Mouse (Mus musculus): Measurements from ENCODE around the gene Rbbp9. TPM values are rescaled to one million over a fixed set of nuclear protein-coding genes. Genes with fewer than 3 reads are reported as not detected.
A peak's percentile ranks its signal among the peaks of the same experiment; 100 is the strongest.
"Not testable (repeated sequence)": the region's sequence is repeated elsewhere in the genome, so short reads cannot be mapped to it uniquely, and the experiment has no call there.

Gene Rbbp9
- 10 to 100 TPM; 25.3 to 25.5 TPM for total RNA-seq (2021)
- long read RNA-seq, experiment 1, transcript Rbbp9-201 (5 exons, 2,170 nt): major isoform, 34 of 39 reads
- long read RNA-seq, experiment 1, partial matches to known transcripts: 0 of 39 reads
- long read RNA-seq, experiment 1, other reads (novel, unspliced or antisense): 5 of 39 reads
- long read RNA-seq, experiment 2, transcript Rbbp9-201 (5 exons, 2,170 nt): major isoform, 23 of 25 reads
- long read RNA-seq, experiment 2, partial matches to known transcripts: 0 of 25 reads
- long read RNA-seq, experiment 2, other reads (novel, unspliced or antisense): 2 of 25 reads

DNA sequence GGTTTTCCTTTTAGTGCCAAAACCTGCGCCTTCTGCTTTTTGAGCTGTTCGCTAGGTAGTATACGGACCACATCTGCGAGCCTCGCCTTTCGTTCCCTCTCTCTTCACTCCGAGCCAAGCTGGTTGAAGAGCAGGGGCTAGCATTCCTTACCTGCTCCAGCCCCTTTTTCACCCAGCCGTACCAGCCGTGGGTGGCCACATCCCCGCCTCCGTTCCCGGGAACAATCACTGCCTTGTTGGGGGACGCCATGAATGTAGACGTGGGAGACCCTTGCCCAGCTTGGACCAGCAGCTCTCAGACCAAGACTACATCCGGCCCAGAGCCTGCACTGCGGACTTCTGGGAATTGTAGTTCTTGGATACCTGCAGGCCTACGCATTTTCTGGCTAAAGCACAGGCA, at the start of gene Rbbp9:
Rbbp9 (minus strand) TSS at position 341 of the 400 bp plus-strand sequence.
- peak; percentile 66 to 74 for DNase-seq (ENCODE audit: low spot score in 2 of 2)
- intact Hi-C loops (cut with DNase I): no loop called here

DNA sequence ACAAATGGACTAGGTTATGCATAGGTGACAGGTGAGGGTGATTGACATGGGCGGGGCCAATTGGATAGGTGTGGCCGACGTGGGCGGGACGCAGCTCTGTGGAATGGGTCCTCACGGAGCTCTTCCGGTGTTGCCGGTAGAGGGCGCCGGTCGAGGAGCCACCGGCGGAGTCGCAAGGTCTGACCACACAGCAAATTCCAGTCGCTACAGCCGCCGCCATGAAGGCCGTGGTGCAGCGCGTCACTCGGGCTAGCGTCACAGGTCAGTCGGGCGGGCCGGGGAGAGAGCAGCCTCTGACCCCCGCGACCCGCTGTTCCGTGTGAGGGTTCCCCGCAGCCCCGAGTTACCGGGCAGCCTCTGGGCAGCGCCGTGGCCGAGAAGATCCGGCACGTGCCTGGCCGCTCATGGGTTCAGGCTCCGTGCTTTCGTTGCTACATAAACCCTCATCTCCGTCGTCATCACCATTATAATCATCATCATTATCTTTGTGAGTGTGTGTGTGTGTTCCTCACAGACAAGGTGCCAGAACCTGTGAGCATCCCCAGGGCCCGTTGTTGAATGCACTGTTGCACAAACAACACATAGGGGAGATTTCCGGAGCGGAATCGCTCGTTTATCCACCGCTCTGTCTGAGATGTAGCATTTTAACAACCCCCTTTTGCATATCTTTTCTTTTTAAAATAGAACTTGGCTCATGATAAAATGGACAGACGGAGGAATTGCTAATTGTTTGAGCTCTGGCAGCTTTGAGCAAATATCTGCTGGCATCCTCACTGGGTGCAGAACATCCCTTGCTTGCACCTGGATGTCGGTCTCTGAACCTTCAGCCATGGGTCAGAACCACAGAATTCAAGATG, 49.4 kb upstream of the Rbbp9 start, which contains the start of gene Dtd1:
Dtd1 (plus strand) TSS at position 67 of the 857 bp plus-strand sequence.
- DNase-seq (ENCODE audit: low spot score in 2 of 2): peak; percentile 85 to 90
- intact Hi-C loops (cut with DNase I): no loop called here

DNA sequence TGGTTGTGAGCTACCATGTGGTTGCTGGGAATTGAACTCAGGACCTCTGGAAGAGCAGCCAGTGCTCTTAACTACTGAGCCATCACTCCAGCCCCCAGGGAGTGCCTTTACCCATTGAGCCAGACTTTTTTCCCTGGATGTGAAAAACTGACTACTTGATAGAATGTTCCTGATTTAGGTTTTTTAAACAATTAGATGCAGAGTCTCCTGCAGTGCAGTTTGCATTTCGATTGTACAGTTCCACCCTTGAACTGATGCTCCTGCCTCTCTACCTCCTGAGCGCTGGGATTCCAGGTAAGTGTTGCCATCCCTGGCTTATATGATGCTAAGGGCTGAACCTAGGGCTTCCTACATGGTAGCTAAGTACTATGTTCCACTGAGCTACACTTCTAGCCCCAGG, 47.3 kb upstream of the Rbbp9 start:
- DNase-seq (ENCODE audit: low spot score in 2 of 2): no peak
- intact Hi-C loops (cut with DNase I): no loop called here

DNA sequence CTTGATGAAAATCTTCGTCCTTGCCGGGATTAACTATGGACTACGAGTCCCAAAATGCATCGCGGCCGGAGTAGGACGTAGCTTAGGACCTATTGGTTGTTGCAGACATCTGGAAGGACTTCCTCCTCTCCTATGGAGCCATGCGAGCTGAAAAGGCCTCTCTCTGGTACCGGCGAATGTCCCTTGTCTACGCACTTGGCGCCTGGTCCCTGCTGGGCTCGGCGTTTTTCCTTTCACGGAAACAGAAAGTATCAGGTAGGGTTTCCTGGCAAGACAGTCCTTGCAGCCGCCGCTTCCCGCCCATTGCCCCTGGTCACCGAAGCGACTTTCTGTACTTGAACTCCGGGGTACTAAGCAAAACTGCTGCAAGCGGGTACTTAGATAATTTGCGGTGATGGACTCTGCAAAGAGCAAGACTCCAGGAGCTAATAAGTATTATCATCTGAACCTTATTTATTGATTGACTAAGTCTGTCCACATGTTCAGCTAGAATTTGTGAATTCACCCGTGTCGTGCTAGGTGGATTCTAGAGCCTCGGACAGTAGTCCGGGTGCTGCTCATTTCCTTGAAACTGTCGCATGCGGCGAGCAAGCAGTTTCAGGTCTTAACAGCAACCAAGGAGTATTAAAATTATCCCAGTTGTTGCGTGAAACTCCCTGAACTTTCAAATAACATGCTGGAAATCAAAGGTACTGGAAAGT, 43.4 kb upstream of the Rbbp9 start, which contains the start of gene Smim26:
Smim26 (plus strand) TSS at position 104 of the 701 bp plus-strand sequence.
- DNase-seq (ENCODE audit: low spot score in 2 of 2): peak; percentile 84 to 85
- intact Hi-C loops (cut with DNase I): no loop called here

DNA sequence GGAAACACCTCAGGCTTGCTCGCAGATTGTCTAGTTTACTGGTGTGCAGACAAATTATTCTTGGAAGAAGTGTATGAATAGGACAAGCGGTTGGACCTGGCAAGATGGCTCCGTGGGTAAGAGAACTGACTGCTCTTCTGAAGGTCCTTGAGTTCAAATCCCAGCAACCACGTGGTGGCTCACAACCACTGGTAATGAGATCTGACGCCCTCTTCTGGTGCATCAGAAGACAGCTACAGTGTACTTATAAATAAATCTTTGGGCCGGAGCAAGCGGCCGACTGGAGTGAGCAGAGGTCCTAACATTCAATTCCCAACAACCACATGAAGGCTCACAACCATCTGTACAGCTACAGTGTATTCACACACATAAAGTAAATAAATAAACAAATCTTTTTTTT, 42.4 kb upstream of the Rbbp9 start:
- intact Hi-C loops (cut with DNase I): not testable (repeated sequence)

DNA sequence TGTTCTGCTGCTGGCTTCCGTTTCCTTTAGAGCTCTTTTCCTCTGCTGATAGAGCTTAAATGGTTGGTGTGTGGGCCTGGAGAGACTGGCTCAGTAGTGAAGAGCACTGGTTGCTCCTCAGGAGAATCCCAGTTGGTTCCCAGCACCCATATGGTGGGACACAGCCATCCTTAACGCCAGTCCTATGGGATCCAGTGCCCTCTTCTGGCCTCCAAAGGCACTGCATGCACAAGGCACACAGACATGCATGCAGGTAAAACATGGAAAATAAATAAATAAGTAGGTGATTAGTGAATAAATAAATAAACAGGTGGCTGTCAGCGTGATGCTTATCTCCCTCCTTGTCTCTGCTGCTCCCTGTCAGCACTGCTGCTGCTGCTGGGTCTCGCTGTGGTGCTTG, 38.1 kb upstream of the Rbbp9 start:
- intact Hi-C loops (cut with DNase I): no loop called here
- no peak for DNase-seq (ENCODE audit: low spot score in 2 of 2)

More for the DNA sequence above, 42.4 kb upstream of the Rbbp9 start:
- not testable (repeated sequence) for DNase-seq (ENCODE audit: low spot score in 2 of 2)

DNA sequence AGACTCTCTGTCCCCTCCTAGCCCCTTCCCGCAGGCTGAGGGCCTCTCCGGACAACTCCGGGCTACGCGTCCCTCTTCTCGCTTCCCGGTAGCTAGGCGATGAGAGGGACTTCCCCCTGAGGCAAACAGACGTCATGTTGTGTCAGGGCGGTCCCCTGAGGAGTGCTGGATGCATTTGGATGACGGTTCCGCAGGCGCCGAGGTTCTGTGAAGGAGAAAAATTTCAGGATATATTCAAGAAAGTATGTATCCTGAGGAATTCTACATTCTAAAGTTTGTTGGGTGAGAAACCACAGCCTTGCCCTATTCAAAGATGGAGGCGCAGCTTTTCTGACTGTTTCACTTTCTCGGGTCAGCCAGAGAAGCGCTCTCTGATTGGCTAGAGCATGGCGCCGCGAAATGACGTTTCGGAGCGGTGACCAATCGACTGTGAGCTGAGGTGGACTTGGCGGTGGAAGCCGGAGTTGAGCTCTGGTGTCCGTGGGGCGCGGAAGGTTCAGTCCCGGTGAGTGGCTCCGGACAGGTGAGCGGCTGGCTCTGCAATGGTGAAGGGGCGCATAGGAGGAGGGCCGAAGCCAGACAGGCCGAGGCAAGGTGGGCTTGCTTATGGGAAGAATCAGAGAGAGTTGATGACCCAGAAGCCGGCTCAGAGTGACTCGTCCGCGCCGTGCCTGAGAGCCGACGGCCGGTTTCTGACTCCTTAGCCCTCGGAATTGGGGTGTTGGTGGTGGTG, 5.3 kb upstream of the Rbbp9 start, which contains the start of gene Sec23b:
Sec23b (plus strand) TSS at position 410 of the 733 bp plus-strand sequence.
- intact Hi-C loops (cut with DNase I): no loop called here
- DNase-seq (ENCODE audit: low spot score in 2 of 2): peak; percentile 97 to 98

DNA sequence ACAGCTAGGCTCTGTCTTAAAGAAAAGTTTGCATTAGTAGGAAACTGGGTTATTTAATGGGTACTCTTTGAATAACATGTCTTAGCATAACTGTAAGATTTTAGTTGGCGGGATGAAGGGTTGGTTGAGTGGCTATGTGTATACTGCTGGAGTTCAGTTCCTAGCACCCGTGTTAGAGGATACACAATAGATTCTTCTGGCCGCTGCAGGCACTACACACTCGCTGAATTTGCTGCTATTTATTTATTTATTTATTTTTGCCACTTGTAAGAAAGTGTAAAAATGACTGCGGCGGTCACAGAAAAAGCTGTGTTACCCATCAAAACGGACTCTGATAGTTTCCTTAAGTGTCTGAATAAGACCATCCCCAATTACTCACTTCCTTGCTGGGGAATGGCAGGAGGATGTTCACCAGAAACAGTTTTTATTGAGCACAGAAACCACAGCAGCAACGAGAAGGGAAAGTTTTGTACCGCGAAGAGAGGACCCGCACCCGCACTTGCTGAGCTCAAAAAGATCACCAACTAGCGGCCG, 4.7 kb upstream of the Rbbp9 start:
- no peak for DNase-seq (ENCODE audit: low spot score in 2 of 2)
- intact Hi-C loops (cut with DNase I): no loop called here

DNA sequence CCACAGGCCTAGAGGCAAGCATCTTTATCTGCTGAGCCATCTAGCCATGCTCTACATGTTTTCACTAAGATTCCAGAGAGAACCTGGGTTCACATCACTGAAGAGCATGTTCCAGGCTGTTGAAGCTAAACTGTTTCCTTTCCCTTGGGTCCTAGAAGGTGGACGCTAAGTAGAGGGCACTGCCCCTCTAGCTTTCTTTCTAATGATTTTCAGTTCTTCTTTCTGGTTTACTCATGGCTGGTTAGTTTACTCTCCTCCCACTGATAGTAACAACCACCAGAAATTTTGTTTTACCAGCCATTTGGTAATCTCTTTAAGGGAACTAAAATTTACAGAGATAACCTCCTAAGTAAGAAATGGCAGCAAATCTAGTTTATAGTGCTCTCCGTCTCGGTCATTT, 3.2 kb upstream of the Rbbp9 start:
- no peak for DNase-seq (ENCODE audit: low spot score in 2 of 2)
- intact Hi-C loops (cut with DNase I): no loop called here

DNA sequence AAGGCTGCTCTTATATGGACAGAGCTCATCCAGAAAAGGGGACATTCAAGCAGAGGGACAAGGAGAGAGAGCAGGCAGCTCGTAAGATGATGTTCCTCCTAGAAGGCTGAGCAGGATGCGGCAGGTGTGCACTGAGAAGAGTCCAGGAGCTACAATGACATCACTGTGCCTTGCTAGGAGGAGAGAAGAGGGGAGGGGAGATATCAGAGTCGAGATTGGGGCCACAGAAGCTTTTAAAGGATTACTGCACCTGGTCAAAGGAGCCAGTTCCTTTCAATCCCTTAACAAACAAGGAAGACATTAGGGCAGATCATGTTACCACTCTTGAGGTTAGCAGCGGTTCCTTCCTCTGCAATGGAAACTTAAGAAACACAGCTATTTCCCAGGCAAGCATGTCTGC, 3.1 kb downstream of the Rbbp9 start:
- intact Hi-C loops (cut with DNase I): no loop called here
- DNase-seq (ENCODE audit: low spot score in 2 of 2): no peak

DNA sequence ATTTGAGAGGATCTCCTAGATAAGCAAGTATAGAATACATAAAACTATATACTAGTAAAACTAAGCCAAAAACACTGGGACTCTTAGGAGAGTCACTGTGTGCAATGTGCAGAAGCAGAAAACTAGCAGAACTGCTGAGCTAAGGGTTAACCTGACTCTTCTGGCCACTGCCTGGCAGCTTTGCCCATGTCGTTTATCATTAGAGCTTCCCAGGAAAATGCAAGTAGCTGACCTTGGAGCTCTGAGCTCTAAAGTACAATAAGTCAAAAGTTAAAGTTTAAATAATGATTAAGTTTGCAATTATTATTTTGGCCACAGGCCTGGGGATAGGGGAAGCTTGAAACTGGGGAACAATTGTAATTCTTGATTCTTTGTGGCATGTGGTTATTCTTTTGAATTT, 5.2 kb downstream of the Rbbp9 start:
- no peak for DNase-seq (ENCODE audit: low spot score in 2 of 2)
- intact Hi-C loops (cut with DNase I): no loop called here

DNA sequence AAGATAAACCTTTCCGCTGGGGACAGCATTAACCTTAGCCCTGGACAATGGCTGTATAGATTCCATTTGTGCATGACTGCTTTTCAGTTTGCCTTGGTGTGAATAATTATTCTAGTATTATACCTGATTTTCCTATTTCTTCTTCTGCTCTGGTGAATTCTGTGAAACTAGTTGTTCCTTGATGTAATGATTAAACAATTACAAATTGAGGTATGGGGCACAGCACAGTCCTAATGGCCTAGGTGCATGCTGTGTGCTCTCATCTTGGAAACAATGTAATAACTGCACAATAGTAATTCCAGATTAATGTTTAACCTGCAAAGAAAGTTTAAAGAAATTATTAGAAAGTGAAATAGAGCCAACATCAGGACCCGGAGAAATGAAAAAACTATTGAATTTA, 5.6 kb downstream of the Rbbp9 start:
- no peak for DNase-seq (ENCODE audit: low spot score in 2 of 2)
- intact Hi-C loops (cut with DNase I): no loop called here

DNA sequence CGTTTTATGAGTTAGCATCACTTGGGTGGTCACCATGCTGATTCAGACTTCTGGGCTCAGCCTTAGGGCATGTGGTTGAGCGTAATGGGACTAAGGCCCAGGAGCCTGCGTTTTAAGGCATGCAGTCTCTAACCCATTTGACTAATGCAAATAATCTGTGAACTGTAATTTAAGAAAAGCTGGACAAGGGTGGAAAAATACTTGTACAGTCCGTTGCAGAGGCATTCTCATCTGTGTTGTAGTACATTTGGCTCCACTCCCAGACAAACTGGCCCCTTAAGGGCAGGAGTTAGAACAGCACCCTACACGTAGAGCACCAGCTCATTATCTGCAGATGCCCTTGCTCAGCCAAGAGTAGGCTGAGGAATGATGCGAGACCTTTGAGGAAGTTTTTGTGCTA, 6.0 kb downstream of the Rbbp9 start:
- DNase-seq (ENCODE audit: low spot score in 2 of 2): no peak
- intact Hi-C loops (cut with DNase I): no loop called here

DNA sequence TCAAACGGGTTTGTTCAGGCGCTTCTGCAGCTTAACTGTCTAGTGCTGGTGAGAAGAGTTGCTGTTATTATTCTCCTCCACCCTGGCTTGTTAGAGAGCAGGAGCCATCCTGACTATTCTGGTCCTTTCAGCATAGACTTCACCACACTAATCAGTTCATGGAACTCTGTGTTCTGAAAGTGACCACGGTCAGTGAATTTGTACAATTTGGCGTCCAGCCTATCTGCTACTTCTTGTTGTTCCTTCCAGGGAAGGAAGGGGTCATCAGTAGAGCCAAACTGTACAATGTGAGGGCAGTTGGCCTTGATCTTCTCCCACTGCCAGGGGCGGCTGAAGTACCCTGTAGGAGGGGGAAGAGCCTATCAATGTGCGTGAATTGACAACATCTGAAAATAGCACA, 7.0 kb downstream of the Rbbp9 start:
- intact Hi-C loops (cut with DNase I): no loop called here
- no peak for DNase-seq (ENCODE audit: low spot score in 2 of 2)

DNA sequence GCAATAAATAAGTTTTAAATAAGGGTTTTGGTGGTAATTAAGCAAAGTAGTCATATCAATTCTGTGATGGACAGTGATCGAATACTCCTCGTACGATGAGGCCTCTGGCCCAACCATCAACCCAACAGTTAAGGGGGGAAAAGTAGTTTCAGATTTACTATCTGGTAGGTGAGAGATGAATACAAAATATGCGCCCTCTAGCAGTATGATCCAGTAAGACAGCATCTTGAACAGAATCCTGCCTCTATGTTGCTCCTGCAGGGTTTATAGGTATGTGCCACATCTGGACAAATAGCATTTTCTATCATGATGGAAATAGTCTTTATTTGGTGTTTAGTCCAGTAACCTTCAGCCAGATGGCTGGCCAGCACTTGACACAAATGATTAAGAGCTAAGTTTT, 9.4 kb downstream of the Rbbp9 start:
- DNase-seq (ENCODE audit: low spot score in 2 of 2): peak in 1 of 2 experiments; percentile 30
- intact Hi-C loops (cut with DNase I): no loop called here

DNA sequence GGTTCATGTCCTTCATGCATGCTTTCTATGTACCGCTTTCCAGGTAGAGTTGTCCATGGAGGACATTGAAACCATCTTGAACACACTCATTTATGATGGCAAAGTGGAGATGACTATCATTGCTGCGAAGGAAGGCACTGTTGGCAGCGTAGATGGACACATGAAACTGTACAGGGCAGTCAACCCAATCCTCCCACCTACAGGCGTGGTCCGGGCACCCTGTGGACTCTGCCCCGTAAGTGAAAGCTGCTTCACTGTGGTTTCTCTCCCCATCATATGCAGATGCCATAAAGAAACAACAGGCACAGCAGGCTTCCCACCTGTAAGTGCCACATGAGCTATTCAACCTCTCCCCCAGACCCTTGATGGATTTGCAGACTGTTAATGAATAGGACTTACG, 13.5 kb downstream of the Rbbp9 start:
- intact Hi-C loops (cut with DNase I): no loop called here
- DNase-seq (ENCODE audit: low spot score in 2 of 2): no peak

DNA sequence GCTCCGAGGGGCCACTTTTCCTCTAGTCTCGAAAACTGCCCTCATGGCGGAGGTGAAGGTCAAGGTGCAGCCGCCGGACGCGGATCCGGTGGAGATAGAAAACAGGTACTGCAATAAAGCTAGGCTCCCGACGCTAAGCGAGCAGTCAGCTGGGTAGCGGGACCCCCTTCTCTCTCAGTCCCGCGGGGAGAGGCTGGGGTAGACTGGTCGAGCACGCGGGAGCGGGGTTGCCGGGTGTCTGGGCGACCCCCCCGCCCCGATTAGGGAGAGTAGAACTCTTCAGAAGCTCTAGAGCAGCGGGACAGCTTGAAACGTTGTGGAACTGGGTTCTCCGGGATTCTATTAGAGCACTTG, 22.9 kb downstream of the Rbbp9 start:
- no peak for DNase-seq (ENCODE audit: low spot score in 2 of 2)
- intact Hi-C loops (cut with DNase I): no loop called here

DNA sequence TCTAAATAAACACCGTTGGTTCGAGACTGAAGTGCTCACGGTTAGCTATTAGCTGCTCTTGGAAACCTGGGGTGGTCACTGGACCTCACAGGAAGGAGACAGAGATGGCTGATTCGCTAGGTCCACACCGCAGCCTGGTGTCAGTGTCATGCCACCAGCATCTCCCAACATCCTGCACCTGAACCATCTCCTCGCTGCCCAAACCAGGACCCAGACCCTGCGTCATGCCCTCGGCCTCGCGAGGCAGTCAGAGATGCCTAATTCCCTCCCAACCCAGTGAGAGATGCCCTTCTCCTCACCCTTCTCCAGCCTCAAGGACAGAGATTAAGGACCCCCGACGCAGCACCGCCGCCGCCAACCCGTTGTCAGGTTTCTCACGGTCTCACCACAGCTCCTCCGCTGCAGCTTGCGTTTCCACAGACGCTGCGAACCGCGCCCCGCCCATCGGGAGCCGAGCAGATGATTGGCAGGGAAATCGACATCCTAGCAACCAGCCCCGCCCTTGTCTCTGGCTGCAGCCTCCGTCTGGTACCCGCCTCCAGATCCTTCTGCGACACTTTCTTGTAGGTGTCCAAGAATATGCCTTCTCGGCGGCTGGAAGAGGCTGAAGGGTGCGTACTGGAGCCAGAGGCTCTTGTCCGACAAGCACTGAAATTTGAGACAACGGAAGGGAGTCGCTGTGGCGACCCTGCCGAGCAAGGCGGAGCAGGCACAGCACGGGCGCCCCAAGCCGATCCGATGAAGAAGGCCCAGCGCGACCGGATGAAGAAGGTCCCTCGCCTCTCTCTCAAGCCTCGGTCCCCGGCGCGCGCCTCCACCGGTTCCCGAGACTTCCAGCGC, 23.5 kb downstream of the Rbbp9 start, which contains the start of the genes Dzank1 and Polr3f:
Dzank1 (minus strand) TSS at position 434 of the 840 bp plus-strand sequence.
Polr3f (plus strand) TSS at position 738 of the 840 bp plus-strand sequence.
- DNase-seq (ENCODE audit: low spot score in 2 of 2): peak; percentile 97 to 98
- intact Hi-C loops (cut with DNase I): no loop called here

Measured in left cerebral cortex, postnatal 14 days (tissue).